Mouse (Mus musculus): ENCODE measurements at regions not wholly inside any gene's neighbourhood (a gene's known extent, or its start where the extent isn't known, plus 50 kb on each side); places are given as distances from the start of the nearest gene placed in this dataset.

- TF ChIP-seq CHD1 (IDR thresholded peaks at IDR 0.05; ENCODE audit: low read depth, low read length) (no peak), CTCF (conservative IDR thresholded peaks at IDR 0.05 in 1 of 2, IDR thresholded peaks at IDR 0.05 in 1 of 2; ENCODE audit: low read depth in 2 of 2, low read length in 2 of 2) (no peak), TBP (conservative IDR thresholded peaks at IDR 0.05; ENCODE audit: low read depth, low read length) (no peak), MAFK (IDR thresholded peaks at IDR 0.05; ENCODE audit: insufficient replicate concordance, low read length) (no peak), POLR2A (IDR thresholded peaks at IDR 0.05; ENCODE audit: low read depth, low read length) (no peak), JUN (IDR thresholded peaks at IDR 0.05; ENCODE audit: insufficient read depth, low read depth, low read length) (no peak), POLR2AphosphoS2 (IDR thresholded peaks at IDR 0.05; ENCODE audit: low read depth, low read length) (no peak), PAX5 (IDR thresholded peaks at IDR 0.05; ENCODE audit: low read length) (no peak), JUND (conservative IDR thresholded peaks at IDR 0.05; ENCODE audit: low read depth, low read length) (no peak), USF2 (conservative IDR thresholded peaks at IDR 0.05; ENCODE audit: low read depth, low read length) (no peak)
Observed at GRCm38 (mm10) chr15:61450217-61450616, 527.4 kb upstream of the A1bg start.

Measured in CH12.LX (cell line).